In the genomic region with DNA sequence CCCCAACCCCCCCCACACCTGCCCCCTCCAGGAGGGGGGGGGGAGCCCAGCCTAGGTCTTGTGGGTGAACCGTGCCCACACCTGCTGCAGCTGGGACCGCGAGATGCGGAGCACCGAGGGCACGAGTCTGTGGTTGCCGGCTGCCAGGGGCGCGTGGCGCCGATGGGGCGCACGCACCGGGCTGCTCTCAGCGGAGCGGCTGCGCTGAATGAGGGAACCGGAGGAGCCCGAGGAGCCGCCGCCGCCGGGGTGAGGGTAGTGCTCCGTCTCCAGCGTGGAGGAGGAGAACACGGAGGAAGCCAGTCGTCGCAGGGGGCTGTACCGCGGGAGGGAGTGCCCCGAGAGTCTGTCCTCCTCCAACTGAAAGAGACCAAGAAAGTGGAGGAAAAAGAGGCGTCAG, we compare ENCODE assay signal across 9 mouse cellular contexts. TPM values are rescaled to one million over a fixed set of nuclear protein-coding genes. Genes with fewer than 3 reads are reported as not detected.
DNase-seq lines count a peak whose midpoint lies in the region; ATAC-seq and TF ChIP-seq lines count a peak whose summit lies in the region.
"Had no signal": no experiment of that assay in that cellular context is flagged by ENCODE, and none has a peak within 500 bp of the region (broad histone marks: within the 10 kb centered on the region; RNA-seq: fewer than 3 reads in every experiment).

No protein-coding gene starts in this region.

- peaks cover 21% of the 10 kb centered on the region for H3K4me1 ChIP-seq in kidney, embryonic 15.5 days
- H3K4me1 ChIP-seq in forebrain, embryonic 13.5 days, result peaks cover 31% of the 10 kb centered on the region
- peaks cover 1% of the 10 kb centered on the region; the same call in 1 of the 2 replicates for H3K4me1 ChIP-seq in limb, embryonic 11.5 days (ENCODE audit: control insufficient read depth, insufficient read depth, low read length)
- H3K4me1 ChIP-seq in olfactory bulb, adult 2 months (ENCODE audit: control insufficient read depth, insufficient read depth, low read length), result peaks cover 20% of the 10 kb centered on the region

- TF ChIP-seq POLR2A in olfactory bulb, adult 2 months (IDR thresholded peaks at IDR 0.05; ENCODE audit: insufficient read depth, low read depth, low read length), result no peak

- H3K4me3 ChIP-seq in kidney, embryonic 15.5 days (replicated peaks), result peak overlapping the region; percentile 43
- H3K4me3 ChIP-seq in forebrain, embryonic 13.5 days, result no peak overlapping the region
- H3K4me3 ChIP-seq in limb, embryonic 11.5 days (ENCODE audit: low read depth, low read length), result peak overlapping the region; percentile 12; the same call in 1 of the 2 replicates
- 0 out of 2 replicates have a peak overlapping the region, but pooled peaks have one; percentile 3 for H3K4me3 ChIP-seq in olfactory bulb, adult 2 months (ENCODE audit: insufficient read depth, low read depth, low read length)

- peak overlapping the region; percentile 35 for H3K9ac ChIP-seq in kidney, embryonic 15.5 days
- no peak overlapping the region for H3K9ac ChIP-seq in forebrain, embryonic 13.5 days
- no peak overlapping the region for H3K9ac ChIP-seq in limb, embryonic 11.5 days (ENCODE audit: low read length)

- no peak overlapping the region for H3K27ac ChIP-seq in kidney, embryonic 15.5 days
- H3K27ac ChIP-seq in forebrain, embryonic 13.5 days, result no peak overlapping the region
- H3K27ac ChIP-seq in limb, embryonic 11.5 days (replicated peaks; ENCODE audit: low read depth, low read length), result no peak overlapping the region
- no peak overlapping the region for H3K27ac ChIP-seq in olfactory bulb, adult 2 months (ENCODE audit: insufficient read depth, low read depth, low read length)

- WGBS in kidney, embryonic 15.5 days, result 1% methylated on average over 32 of the region's 32 CpGs
- 10% methylated on average over 32 of the region's 32 CpGs for WGBS in forebrain, embryonic 13.5 days
- WGBS in limb, embryonic 11.5 days, result under 1% methylated on average over 32 of the region's 32 CpGs
- WGBS in olfactory bulb, adult 2 months, result 19% methylated on average over 32 of the region's 32 CpGs

- peak overlapping the region; percentile 76 for H3K4me2 ChIP-seq in kidney, embryonic 15.5 days
- H3K4me2 ChIP-seq in forebrain, embryonic 13.5 days, result peak overlapping the region; percentile 24
- peak overlapping the region; percentile 42 for H3K4me2 ChIP-seq in limb, embryonic 11.5 days (ENCODE audit: low read depth, severe bottlenecking)

- DNase-seq in kidney, adult 9 months, result no peak
- no peak for DNase-seq in limb, embryonic 11.5 days (ENCODE audit: low spot score)
- DNase-seq in gastrocnemius, adult 18-20 months (ENCODE audit: low spot score), result no peak
- no peak for DNase-seq in urinary bladder, postnatal 25 days (ENCODE audit: low spot score)
- no peak for DNase-seq in layer of hippocampus, adult 8-10 months (ENCODE audit: low spot score in 2 of 2)
- DNase-seq: lung, postnatal 4 days had no signal

- TF ChIP-seq CTCF in olfactory bulb, adult 2 months (IDR thresholded peaks at IDR 0.05; ENCODE audit: insufficient read depth, low read depth, low read length), result no peak

- H3K9me3 ChIP-seq in kidney, embryonic 15.5 days (replicated peaks), result no peaks in the 10 kb centered on the region
- H3K9me3 ChIP-seq in forebrain, embryonic 13.5 days (replicated peaks), result no peaks in the 10 kb centered on the region
- H3K9me3 ChIP-seq in limb, embryonic 11.5 days (ENCODE audit: control insufficient read depth, low read length), result no peaks in the 10 kb centered on the region

- ATAC-seq in kidney, embryonic 15.5 days (replicated peaks; ENCODE audit: low FRiP score), result no peak
- no peak for ATAC-seq in forebrain, embryonic 13.5 days
- peak; percentile 42; the same call in 1 of the 2 replicates for ATAC-seq in limb, embryonic 11.5 days (ENCODE audit: insufficient number of reproducible peaks, low FRiP score, low TSS enrichment, low read depth)

- no peaks in the 10 kb centered on the region for H3K36me3 ChIP-seq in kidney, embryonic 15.5 days
- peaks cover 46% of the 10 kb centered on the region for H3K36me3 ChIP-seq in forebrain, embryonic 13.5 days (ENCODE audit: poor library complexity, severe bottlenecking)
- no peaks in the 10 kb centered on the region for H3K36me3 ChIP-seq in limb, embryonic 11.5 days (ENCODE audit: control insufficient read depth, insufficient read depth, low read length)

- peaks cover 71% of the 10 kb centered on the region for H3K27me3 ChIP-seq in kidney, embryonic 15.5 days
- peaks cover 44% of the 10 kb centered on the region for H3K27me3 ChIP-seq in forebrain, embryonic 13.5 days
- peaks cover 55% of the 10 kb centered on the region for H3K27me3 ChIP-seq in limb, embryonic 11.5 days (ENCODE audit: control insufficient read depth, insufficient read depth, low read length)

RNA-seq across cellular contexts. Expression of a gene that starts 22.4 kb away (rescaled TPM):
- not detected in 2 replicates for polyA plus RNA-seq in kidney, embryonic 15.5 days (2015; fragmentation: Nextera tagmentation; extraction: Ambion mirVana)
- 0.13 TPM in 1 of 2 replicates, not detected in the other for polyA plus RNA-seq in forebrain, embryonic 13.5 days (2015; fragmentation: Nextera tagmentation; extraction: Ambion mirVana)
- polyA plus RNA-seq in limb, embryonic 11.5 days (2014; fragmentation: Nextera tagmentation; extraction: Ambion mirVana), result not detected in 2 replicates
- polyA plus RNA-seq in olfactory bulb, adult 2 months (2012; ENCODE audit: insufficient read depth, insufficient read length, low replicate concordance, missing spikeins), result not detected in 2 replicates
- under 1 TPM in 1 of 2 experiments, not detected in 1; 0.14 TPM for total RNA-seq in gastrocnemius, adult 18-20 months (2021)
- 1 to 10 TPM in 1 of 4 experiments, under 1 TPM in 3; 0.23 to 1.2 (median 0.84) TPM for total RNA-seq in layer of hippocampus, adult 8-10 months (2022)

RNA-seq across cellular contexts. Expression of a gene that starts 26.8 kb away (rescaled TPM):
- 0.17 and 0.26 TPM in 2 replicates for polyA plus RNA-seq in kidney, embryonic 15.5 days (2015; fragmentation: Nextera tagmentation; extraction: Ambion mirVana)
- 3.7 and 4.1 TPM in 2 replicates for polyA plus RNA-seq in forebrain, embryonic 13.5 days (2015; fragmentation: Nextera tagmentation; extraction: Ambion mirVana)
- 0.27 and 0.58 TPM in 2 replicates for polyA plus RNA-seq in limb, embryonic 11.5 days (2014; fragmentation: Nextera tagmentation; extraction: Ambion mirVana)
- not detected in 2 replicates for polyA plus RNA-seq in olfactory bulb, adult 2 months (2012; ENCODE audit: insufficient read depth, insufficient read length, low replicate concordance, missing spikeins)
- total RNA-seq in gastrocnemius, adult 18-20 months (2021), result under 1 TPM; 0.05 to 0.23 TPM
- 100 to 1,000 TPM; 101 to 124 (median 111) TPM for total RNA-seq in layer of hippocampus, adult 8-10 months (2022)

RNA-seq across cellular contexts. Expression of a gene that starts 31.9 kb away (rescaled TPM):
- polyA plus RNA-seq in kidney, embryonic 15.5 days (2015; fragmentation: Nextera tagmentation; extraction: Ambion mirVana), result 0.51 and 0.64 TPM in 2 replicates
- polyA plus RNA-seq in forebrain, embryonic 13.5 days (2015; fragmentation: Nextera tagmentation; extraction: Ambion mirVana), result 0.75 and 0.89 TPM in 2 replicates
- polyA plus RNA-seq in limb, embryonic 11.5 days (2014; fragmentation: Nextera tagmentation; extraction: Ambion mirVana), result 0.31 TPM in 1 of 2 replicates, not detected in the other
- not detected in 2 replicates for polyA plus RNA-seq in olfactory bulb, adult 2 months (2012; ENCODE audit: insufficient read depth, insufficient read length, low replicate concordance, missing spikeins)
- total RNA-seq in gastrocnemius, adult 18-20 months (2021), result under 1 TPM; 0.28 to 0.59 TPM
- 1 to 10 TPM; 3.9 to 7.1 (median 4.2) TPM for total RNA-seq in layer of hippocampus, adult 8-10 months (2022)

RNA-seq across cellular contexts. Expression of a gene that starts 35.8 kb away (rescaled TPM):
- polyA plus RNA-seq in kidney, embryonic 15.5 days (2015; fragmentation: Nextera tagmentation; extraction: Ambion mirVana), result 58.0 and 58.5 TPM in 2 replicates
- polyA plus RNA-seq in forebrain, embryonic 13.5 days (2015; fragmentation: Nextera tagmentation; extraction: Ambion mirVana), result 51.2 and 59.0 TPM in 2 replicates
- 59.7 and 62.3 TPM in 2 replicates for polyA plus RNA-seq in limb, embryonic 11.5 days (2014; fragmentation: Nextera tagmentation; extraction: Ambion mirVana)
- not detected in 2 replicates for polyA plus RNA-seq in olfactory bulb, adult 2 months (2012; ENCODE audit: insufficient read depth, insufficient read length, low replicate concordance, missing spikeins)
- total RNA-seq in gastrocnemius, adult 18-20 months (2021), result 1 to 10 TPM; 5.0 to 6.4 TPM
- total RNA-seq in layer of hippocampus, adult 8-10 months (2022), result 1 to 10 TPM; 4.1 to 7.5 (median 6.0) TPM

Comparison
In these comparisons a context has a peak if more than half of its experiments do, and no peak if none do; other contexts are left out.
1. H3K4me2 ChIP-seq: peak in every context shown above with its lines; median percentile 76 in kidney, embryonic 15.5 days; 42 in limb, embryonic 11.5 days; 24 in forebrain, embryonic 13.5 days.